Mouse (Mus musculus) gonadal fat pad, adult 2 months (tissue): ENCODE results near the gene Fry. TPM values are rescaled to one million over a fixed set of nuclear protein-coding genes. Genes with fewer than 3 reads are reported as not detected.

Experiments
- DNase-seq: peaks from one replicate; pipeline ENCODE4 v3.0.0-alpha.2; 2012; ENCODE audit warnings: low read depth
- polyA plus RNA-seq: library from polyadenylated mRNA; depleted of rRNA; stranded (reverse); fragments of >200 nt; gene quantifications from 2 replicates; pipeline ENCODE4 v1.2.3, GENCODE M21; 2012; rRNA removed

Gene Fry
- polyA plus RNA-seq, 1 experiment = 53.3 TPM

DNA sequence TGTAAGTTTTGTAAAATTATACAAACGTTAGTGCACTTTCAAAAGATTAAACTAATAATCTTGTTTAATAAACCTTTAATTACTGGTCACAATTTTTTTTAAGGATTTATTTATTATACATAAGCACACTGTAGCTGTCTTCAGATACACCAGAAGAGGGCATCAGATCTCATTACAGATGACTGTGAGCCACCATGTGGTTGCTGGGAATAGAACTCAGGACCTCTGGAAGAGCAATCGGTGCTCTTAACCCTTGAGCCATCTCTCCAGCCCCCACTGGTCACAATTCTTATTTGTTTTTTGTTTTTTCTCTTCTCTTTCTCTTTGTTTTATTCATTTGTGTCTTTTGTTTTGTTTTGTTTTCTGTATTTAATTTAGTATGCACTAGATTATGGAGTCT, 406.8 kb downstream of the Fry start:
- DNase-seq = no peak

- no peak for DNase-seq
Measured at GRCm38 (mm10) chr5:150541302-150541701, 422.9 kb downstream of the Fry start.

DNA sequence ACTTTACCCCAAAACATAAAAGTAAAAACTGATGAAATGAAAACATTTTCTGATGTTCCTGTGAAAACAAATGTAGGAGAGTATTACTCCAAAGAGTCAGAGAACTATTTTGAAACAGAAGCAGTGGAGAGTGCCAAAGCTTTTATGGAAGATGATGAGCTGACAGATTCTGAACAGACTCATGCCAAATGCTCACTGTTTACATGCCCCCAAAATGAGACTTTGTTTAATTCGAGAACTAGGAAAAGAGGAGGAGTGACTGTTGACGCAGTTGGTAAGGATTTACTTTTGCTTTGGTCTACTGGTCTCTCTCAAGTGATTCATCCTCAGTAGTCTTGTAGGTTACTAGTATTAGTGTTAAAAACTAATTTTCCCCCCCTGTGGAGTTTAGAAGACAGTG, 424.7 kb downstream of the Fry start:
- no peak for DNase-seq

Other genes with a start within 250 kb of the Fry start
- 0.90 and 3.2 TPM in 2 replicates for gene Rxfp2, start 100.0 kb upstream of the Fry start, polyA plus RNA-seq